Mouse (Mus musculus) stomach, embryonic 14.5 days (tissue): Measurements from ENCODE around the gene Gm13089. TPM values are rescaled to one million over a fixed set of nuclear protein-coding genes. Genes with fewer than 3 reads are reported as not detected.
"Not testable (repeated sequence)": the region's sequence is repeated elsewhere in the genome, so short reads cannot be mapped to it uniquely, and the experiment has no call there.

Experiments used
- ATAC-seq: fragments of 200-750 bp; cut with Nextera tagmentation; 2 replicates; pipeline ENCODE4 v1.8.0; 2017; ENCODE audit warnings: low read depth, moderate TSS enrichment; ENCODE audit not compliant: insufficient number of reproducible peaks, insufficient read depth, low FRiP score
- H3K27ac ChIP-seq: fragments of 300-500 bp; sonication (generic); 2 replicates; pipeline ENCODE4 v1.5.1; 2014; ENCODE audit warnings: mild to moderate bottlenecking, low read length, moderate library complexity, mixed read lengths
- H3K27me3 ChIP-seq: fragments of 300-500 bp; sonication (generic); 2 replicates; pipeline ENCODE4 v1.6.1; 2014; ENCODE audit warnings: low read length, control low read depth, mixed read lengths; ENCODE audit not compliant: control insufficient read depth, insufficient read depth
- H3K36me3 ChIP-seq: fragments of 300-500 bp; sonication (generic); 2 replicates; pipeline ENCODE4 v1.6.1; 2014; ENCODE audit warnings: mild to moderate bottlenecking, control low read depth, low read length, moderate library complexity, mixed read lengths; ENCODE audit not compliant: control insufficient read depth, insufficient read depth
- H3K4me1 ChIP-seq: fragments of 300-500 bp; sonication (generic); 2 replicates; pipeline ENCODE4 v1.6.1; 2014; ENCODE audit warnings: low read length, control low read depth, mixed read lengths; ENCODE audit not compliant: control insufficient read depth, insufficient read depth
- H3K4me2 ChIP-seq: fragments of 300-500 bp; sonication (generic); replicated peaks from 2 replicates; pipeline ENCODE4 v1.6.1; 2014; ENCODE audit warnings: low read depth, low read length, control low read depth
- H3K4me3 ChIP-seq: fragments of 300-500 bp; sonication (generic); 2 replicates; pipeline ENCODE4 v1.5.1; 2014; ENCODE audit warnings: low read depth, low read length, control low read depth
- H3K9ac ChIP-seq: fragments of 300-500 bp; sonication (generic); replicated peaks from 2 replicates; pipeline ENCODE4 v1.6.1; 2014; ENCODE audit warnings: low read depth, mild to moderate bottlenecking, control low read depth, low read length, moderate library complexity, mixed read lengths
- H3K9me3 ChIP-seq: fragments of 300-500 bp; sonication (generic); 2 replicates; pipeline ENCODE4 v1.6.1; 2016; ENCODE audit warnings: low read depth, low read length, control low read depth; ENCODE audit not compliant: control insufficient read depth
- WGBS: fragments of 180-500 bp; shearing (Covaris S2); extraction: QIAGEN DNeasy Blood & Tissue Kit; methylation state at CpG from one replicate; pipeline ENCODE4 v1.1.7; 2014; 5-methylcytosine and 5-hydroxymethylcytosine counted together
- polyA plus RNA-seq: library from polyadenylated mRNA; unstranded; fragments of >200 nt; fragmentation: Nextera tagmentation; extraction: Ambion mirVana; gene quantifications from 2 replicates; pipeline ENCODE4 v1.2.1, GENCODE M21; 2014

Gene Gm13089
- not detected in 2 replicates for polyA plus RNA-seq

DNA sequence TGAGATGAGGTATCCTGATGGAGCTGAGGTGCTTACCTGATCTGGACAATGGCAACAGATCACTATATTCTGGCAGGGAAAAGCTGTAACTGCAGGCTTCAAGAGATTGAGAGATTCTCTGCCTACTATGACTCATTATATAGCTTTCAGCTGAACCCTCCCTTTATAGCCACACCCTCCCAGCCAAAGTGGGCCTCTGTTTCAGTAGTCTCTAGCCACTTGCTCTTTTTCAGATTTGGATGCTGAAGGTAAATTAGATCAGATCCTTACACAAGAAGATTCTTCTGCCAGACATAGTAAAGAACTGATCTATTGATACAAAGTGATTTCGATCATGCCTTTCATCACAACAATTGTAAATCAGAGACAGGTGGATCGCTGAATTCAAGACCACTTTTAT lies at the start of gene Gm13089:
Gm13089 (minus strand) TSS at position 101 of the 400 bp plus-strand sequence.
- no peak for ATAC-seq
- H3K9ac ChIP-seq: no peak within 1 kb of the TSS
- H3K4me3 ChIP-seq: no peak within 1 kb of the TSS
- peaks cover 3% of the 10 kb centered on the region; the same call in 1 of the 2 replicates for H3K9me3 ChIP-seq
- H3K4me2 ChIP-seq: no peak within 1 kb of the TSS
- H3K36me3 ChIP-seq: no peaks in the 10 kb centered on the region
- WGBS: 76% methylated on average over 2 of the region's 2 CpGs
- no peaks in the 10 kb centered on the region for H3K27me3 ChIP-seq
- H3K4me1 ChIP-seq: no peaks in the 10 kb centered on the region
- H3K27ac ChIP-seq: no peak within 1 kb of the TSS

DNA sequence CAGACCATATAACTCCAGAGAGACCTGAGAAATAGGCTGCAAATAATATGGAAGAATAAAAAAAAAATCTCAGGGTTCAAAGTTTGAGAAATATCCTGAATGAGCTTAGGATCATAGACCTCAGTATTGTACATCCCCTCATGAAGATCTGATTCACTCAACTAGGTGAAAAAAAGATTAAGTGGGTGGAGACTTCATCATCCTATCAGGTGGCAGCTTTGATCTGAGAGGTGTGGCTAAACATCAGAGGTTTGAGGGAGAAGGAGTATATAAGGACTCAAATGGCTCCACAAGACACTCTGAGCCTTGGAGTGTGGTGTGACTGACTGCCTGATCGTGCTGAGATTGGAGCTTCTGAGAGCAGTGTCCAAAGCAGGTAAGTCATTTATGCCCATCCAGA lies 16.6 kb upstream of the Gm13089 start, which contains the start of gene Gm13078:
Gm13078 (plus strand) TSS at position 301 of the 400 bp plus-strand sequence.
- no peak within 1 kb of the TSS for H3K27ac ChIP-seq
- no peak within 1 kb of the TSS for H3K4me3 ChIP-seq
- no peak for ATAC-seq
- no peaks in the 10 kb centered on the region for H3K36me3 ChIP-seq
- H3K9ac ChIP-seq: no peak within 1 kb of the TSS
- peaks cover 4% of the 10 kb centered on the region; the same call in 1 of the 2 replicates for H3K9me3 ChIP-seq
- H3K27me3 ChIP-seq: no peaks in the 10 kb centered on the region
- 95% methylated on average over 1 of the region's 1 CpGs for WGBS
- no peak within 1 kb of the TSS for H3K4me2 ChIP-seq
- no peaks in the 10 kb centered on the region for H3K4me1 ChIP-seq

DNA sequence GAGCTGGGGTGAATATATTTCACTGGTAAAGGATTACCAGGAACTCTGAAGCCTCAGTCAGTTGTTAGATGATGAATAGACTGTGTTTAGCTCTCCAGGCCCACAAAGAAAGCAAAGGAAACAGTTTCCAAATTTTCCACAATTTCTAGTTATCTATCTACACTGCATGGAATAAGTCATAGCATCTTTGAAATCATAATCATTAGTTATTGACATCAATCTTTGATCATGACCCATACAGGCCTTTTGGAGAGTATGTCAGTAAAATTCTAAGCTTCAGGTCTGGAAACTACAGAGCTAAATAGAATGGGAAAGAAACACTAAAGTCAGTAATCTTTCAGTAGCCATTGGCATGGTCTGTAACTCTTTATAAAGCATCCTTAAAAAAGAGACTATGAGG lies 45.4 kb downstream of the Gm13089 start, which contains the start of gene Gm13088:
Gm13088 (minus strand) TSS at position 101 of the 400 bp plus-strand sequence.
- H3K9me3 ChIP-seq, H3K9ac ChIP-seq, H3K27ac ChIP-seq, H3K4me1 ChIP-seq, H3K4me2 ChIP-seq, H3K27me3 ChIP-seq, H3K36me3 ChIP-seq, ATAC-seq, H3K4me3 ChIP-seq: not testable (repeated sequence)

Other genes with a start within 250 kb of the Gm13089 start
- gene Gm13043, start 191.4 kb downstream of the Gm13089 start, polyA plus RNA-seq: not detected in 2 replicates
- gene Gm13040, start 166.8 kb downstream of the Gm13089 start, polyA plus RNA-seq: not detected in 2 replicates
- not detected in 2 replicates for gene BC080695, start 151.0 kb downstream of the Gm13089 start, polyA plus RNA-seq
- gene Gm13057, start 151.0 kb downstream of the Gm13089 start, polyA plus RNA-seq: not detected in 2 replicates
- gene Gm13083, start 87.7 kb downstream of the Gm13089 start, polyA plus RNA-seq: not detected in 2 replicates
- not detected in 2 replicates for gene Gm13088, start 45.5 kb downstream of the Gm13089 start, polyA plus RNA-seq
- gene Gm13078, start 16.7 kb upstream of the Gm13089 start, polyA plus RNA-seq: not detected in 2 replicates
- gene Gm13023, start 86.6 kb upstream of the Gm13089 start, polyA plus RNA-seq: not detected in 2 replicates
- gene Gm13084, start 113.4 kb upstream of the Gm13089 start, polyA plus RNA-seq: not detected in 2 replicates
- gene Gm13103, start 143.8 kb upstream of the Gm13089 start, polyA plus RNA-seq: not detected in 2 replicates
- gene Pramef6, start 197.7 kb upstream of the Gm13089 start, polyA plus RNA-seq: not detected in 2 replicates
- not detected in 2 replicates for gene Pramef25, start 248.3 kb upstream of the Gm13089 start, polyA plus RNA-seq